Mouse (Mus musculus) mature B cell (primary cell): Measurements from ENCODE around the gene Lamtor4.

Experiments used
- in situ Hi-C: fragments of 300-500 bp; cut with MboI; formaldehyde crosslinking; loops from 2 replicates; pipeline ENCODE4 v1.14.3; 2019

The Lamtor4 gene

GRCm38 (mm10) chr5:138294158-138294557, 38.9 kb downstream of the Lamtor4 start:
- in situ Hi-C loops = no loop called here

GRCm38 (mm10) chr5:138299613-138300012, 44.3 kb downstream of the Lamtor4 start:
- in situ Hi-C loops = no loop called here
